ENCODE assay signal across 7 mouse cellular contexts in genomic region chr3:135422856-135423607, GRCm38 (mm10). TPM values are rescaled to one million over a fixed set of nuclear protein-coding genes. Genes with fewer than 3 reads are reported as not detected.
A peak's percentile ranks its signal among the peaks of the same experiment; 100 is the strongest.
DNase-seq lines count a peak whose midpoint lies in the region; ATAC-seq lines count a peak whose summit lies in the region.

No protein-coding gene starts in this region.

- peaks cover 20% of the 10 kb centered on the region for H3K4me1 ChIP-seq in limb, embryonic 10.5 days
- peaks cover 24% of the 10 kb centered on the region for H3K4me1 ChIP-seq in midbrain, embryonic 12.5 days

- H3K9ac ChIP-seq in midbrain, embryonic 12.5 days (replicated peaks) = peak overlapping the region; percentile 85

- peak; percentile 84 for ATAC-seq in granulocyte monocyte progenitor cell, adult 5-6 weeks (replicated peaks; ENCODE audit: poor library complexity, severe bottlenecking)
- ATAC-seq in midbrain, embryonic 12.5 days (ENCODE audit: low FRiP score, low read depth) = peak; percentile 99

- peak; percentile 90 for DNase-seq in adrenal gland, postnatal 10 days
- peak; percentile 88 for DNase-seq in embryo, embryonic 9.5 days (ENCODE audit: extremely low spot score)
- DNase-seq in kidney, adult 11 months = peak; percentile 83
- peak; percentile 91 for DNase-seq in limb, embryonic 10.5 days (ENCODE audit: low spot score)
- peak; percentile 88 for DNase-seq in skeletal muscle tissue, adult 2 months (ENCODE audit: low read depth, low spot score)

- H3K4me3 ChIP-seq in limb, embryonic 10.5 days = peak overlapping the region; percentile 70
- peak overlapping the region; percentile 78 for H3K4me3 ChIP-seq in midbrain, embryonic 12.5 days

- WGBS in limb, embryonic 10.5 days = under 1% methylated on average over 103 of the region's 103 CpGs
- WGBS in midbrain, embryonic 12.5 days = under 1% methylated on average over 102 of the region's 103 CpGs

- peak overlapping the region; percentile 95 for H3K27ac ChIP-seq in limb, embryonic 10.5 days
- peak overlapping the region; percentile 94 for H3K27ac ChIP-seq in midbrain, embryonic 12.5 days (replicated peaks)

- peak overlapping the region; percentile 83 for H3K4me2 ChIP-seq in midbrain, embryonic 12.5 days (replicated peaks)

- no peaks in the 10 kb centered on the region for H3K27me3 ChIP-seq in limb, embryonic 10.5 days (ENCODE audit: low read depth, poor library complexity, severe bottlenecking)
- no peaks in the 10 kb centered on the region for H3K27me3 ChIP-seq in midbrain, embryonic 12.5 days

- peaks cover 8% of the 10 kb centered on the region for H3K36me3 ChIP-seq in limb, embryonic 10.5 days
- 0 out of 2 replicates have a peak, but pooled peaks cover 3% of the 10 kb centered on the region for H3K36me3 ChIP-seq in midbrain, embryonic 12.5 days

- H3K9me3 ChIP-seq in limb, embryonic 10.5 days (replicated peaks) = no peaks in the 10 kb centered on the region
- H3K9me3 ChIP-seq in midbrain, embryonic 12.5 days = no peaks in the 10 kb centered on the region

RNA-seq across cellular contexts. Expression of gene Cisd2, which starts 0.7 kb away (rescaled TPM):
- total RNA-seq in adrenal gland, postnatal 10 days (2021) = 10 to 100 TPM; 27.0 to 30.2 TPM
- 47.6 and 60.6 TPM in 2 replicates for total RNA-seq in granulocyte monocyte progenitor cell, adult 5-6 weeks (2014; fragmentation: Nextera tagmentation)
- total RNA-seq in granulocyte monocyte progenitor cell, adult 5-6 weeks (2017) = 35.9 and 48.9 TPM in 2 replicates
- 66.4 and 75.3 TPM in 2 replicates for polyA plus RNA-seq in limb, embryonic 10.5 days (2016; fragmentation: Nextera tagmentation; extraction: Ambion mirVana)
- 93.1 and 93.3 TPM in 2 replicates for polyA plus RNA-seq in midbrain, embryonic 12.5 days (2016; fragmentation: Nextera tagmentation; extraction: Ambion mirVana)

RNA-seq across cellular contexts. Expression of gene Ube2d3, which starts 14.9 kb away (rescaled TPM):
- total RNA-seq in adrenal gland, postnatal 10 days (2021) = 100 to 1,000 TPM; 350 to 358 TPM
- total RNA-seq in granulocyte monocyte progenitor cell, adult 5-6 weeks (2014; fragmentation: Nextera tagmentation) = 413 and 488 TPM in 2 replicates
- 457 and 710 TPM in 2 replicates for total RNA-seq in granulocyte monocyte progenitor cell, adult 5-6 weeks (2017)
- 530 and 546 TPM in 2 replicates for polyA plus RNA-seq in limb, embryonic 10.5 days (2016; fragmentation: Nextera tagmentation; extraction: Ambion mirVana)
- 497 and 504 TPM in 2 replicates for polyA plus RNA-seq in midbrain, embryonic 12.5 days (2016; fragmentation: Nextera tagmentation; extraction: Ambion mirVana)

Comparison
In these comparisons a context has a peak if more than half of its experiments do, and no peak if none do; other contexts are left out.
1. Peak in every context shown above with its lines: DNase-seq, ATAC-seq, H3K4me3 ChIP-seq and H3K27ac ChIP-seq.